Mouse (Mus musculus) heart, embryonic 10.5 days (tissue): Measurements from ENCODE around the gene Ahrr. TPM values are rescaled to one million over a fixed set of nuclear protein-coding genes. Genes with fewer than 3 reads are reported as not detected.

ENCODE experiments used
- DNase-seq: peaks from one replicate; pipeline ENCODE4 v3.0.0-alpha.2; 2017; ENCODE audit warnings: low spot score
- H3K27ac ChIP-seq: fragments of 300-500 bp; sonication (generic); 2 replicates; pipeline ENCODE4 v1.5.1; 2016; ENCODE audit warnings: mild to moderate bottlenecking
- H3K27me3 ChIP-seq: fragments of 300-500 bp; sonication (generic); 2 replicates; pipeline ENCODE4 v1.6.1; 2016; ENCODE audit warnings: mild to moderate bottlenecking; ENCODE audit not compliant: poor library complexity, insufficient read depth, severe bottlenecking
- H3K36me3 ChIP-seq: fragments of 300-500 bp; sonication (generic); 2 replicates; pipeline ENCODE4 v1.6.1; 2016; ENCODE audit warnings: mild to moderate bottlenecking, moderate library complexity
- H3K4me1 ChIP-seq: fragments of 300-500 bp; sonication (generic); 2 replicates; pipeline ENCODE4 v1.6.1; 2016; ENCODE audit warnings: mild to moderate bottlenecking
- H3K4me3 ChIP-seq: fragments of 300-500 bp; sonication (generic); 2 replicates; pipeline ENCODE4 v1.5.1; 2016; ENCODE audit warnings: mild to moderate bottlenecking, moderate library complexity
- H3K9me3 ChIP-seq: fragments of 300-500 bp; sonication (generic); 2 replicates; pipeline ENCODE4 v1.6.1; 2016; ENCODE audit warnings: mild to moderate bottlenecking, moderate library complexity
- WGBS: fragments of 180-500 bp; shearing (Covaris S2); methylation state at CpG from one replicate; pipeline ENCODE4 v1.1.7; 2016; 5-methylcytosine and 5-hydroxymethylcytosine counted together
- polyA plus RNA-seq: library from polyadenylated mRNA; unstranded; fragments of >200 nt; fragmentation: Nextera tagmentation; extraction: Ambion mirVana; gene quantifications from 2 replicates; pipeline ENCODE4 v1.2.1, GENCODE M21; 2016

Gene Ahrr
- polyA plus RNA-seq, 1 experiment from 2014 or later = 0.30 TPM

GRCm38 (mm10) chr13:74208317-74208985, 83.7 kb downstream of the Ahrr start, which contains the start of gene Exoc3:
Gene Exoc3 (minus strand): TSS chr13:74208732.
- under 1% methylated on average over 39 of the region's 39 CpGs for WGBS
- Histone ChIP-seq H3K4me3 (peak within 1 kb of the TSS; percentile 88), H3K4me1 (peaks cover 10% of the 10 kb centered on the region)

GRCm38 (mm10) chr13:74196451-74196850, 95.7 kb downstream of the Ahrr start:
- Histone ChIP-seq H3K4me1 (no peaks in the 10 kb centered on the region), H3K4me3 (no peak overlapping the region), H3K36me3 (peaks cover 50% of the 10 kb centered on the region), H3K27me3 (no peaks in the 10 kb centered on the region), H3K27ac (no peak overlapping the region), H3K9me3 (no peaks in the 10 kb centered on the region)
- DNase-seq = no peak
- WGBS = 75% methylated on average over 3 of the region's 3 CpGs

More at GRCm38 (mm10) chr13:74208317-74208985, 83.7 kb downstream of the Ahrr start, which contains the start of gene Exoc3:
- 0 out of 2 replicates have a peak, but pooled peaks cover 3% of the 10 kb centered on the region for H3K27me3 ChIP-seq
- H3K9me3 ChIP-seq = no peaks in the 10 kb centered on the region
- peak; percentile 94 for DNase-seq
- H3K27ac ChIP-seq = peak within 1 kb of the TSS; percentile 94
- peaks cover 19% of the 10 kb centered on the region for H3K36me3 ChIP-seq

- H3K4me3 ChIP-seq = no peak overlapping the region
- H3K36me3 ChIP-seq = peaks cover 62% of the 10 kb centered on the region
- no peaks in the 10 kb centered on the region for H3K4me1 ChIP-seq
- H3K27ac ChIP-seq = no peak overlapping the region
- no peaks in the 10 kb centered on the region for H3K27me3 ChIP-seq
- no peaks in the 10 kb centered on the region for H3K9me3 ChIP-seq
- 80% methylated on average over 6 of the region's 6 CpGs for WGBS
- DNase-seq = no peak
Measured at GRCm38 (mm10) chr13:74192613-74193012, 99.5 kb downstream of the Ahrr start.

- no peak overlapping the region for H3K4me3 ChIP-seq
- 91% methylated on average over 5 of the region's 5 CpGs for WGBS
- H3K27ac ChIP-seq = no peak overlapping the region
- no peak for DNase-seq
- H3K27me3 ChIP-seq = no peaks in the 10 kb centered on the region
- H3K4me1 ChIP-seq = no peaks in the 10 kb centered on the region
- no peaks in the 10 kb centered on the region for H3K9me3 ChIP-seq
- peaks cover 65% of the 10 kb centered on the region for H3K36me3 ChIP-seq
Measured at GRCm38 (mm10) chr13:74183011-74183695, 109.0 kb downstream of the Ahrr start.

- Histone ChIP-seq H3K27ac (no peak overlapping the region), H3K4me1 (peaks cover 5% of the 10 kb centered on the region; the same call in 1 of the 2 replicates), H3K9me3 (no peaks in the 10 kb centered on the region), H3K27me3 (no peaks in the 10 kb centered on the region), H3K36me3 (peaks cover 58% of the 10 kb centered on the region), H3K4me3 (no peak overlapping the region)
- DNase-seq = peak; percentile 57
- 95% methylated on average over 5 of the region's 5 CpGs for WGBS
Measured at GRCm38 (mm10) chr13:74172036-74172435, 120.1 kb downstream of the Ahrr start.

GRCm38 (mm10) chr13:74169446-74170164, 122.5 kb downstream of the Ahrr start:
- H3K9me3 ChIP-seq = no peaks in the 10 kb centered on the region
- peak; percentile 46 for DNase-seq
- WGBS = 83% methylated on average over 10 of the region's 10 CpGs
- H3K27me3 ChIP-seq = no peaks in the 10 kb centered on the region
- no peak overlapping the region for H3K27ac ChIP-seq
- peaks cover 44% of the 10 kb centered on the region for H3K36me3 ChIP-seq
- H3K4me1 ChIP-seq = peaks cover 14% of the 10 kb centered on the region
- H3K4me3 ChIP-seq = no peak overlapping the region

GRCm38 (mm10) chr13:74167492-74167891, 124.6 kb downstream of the Ahrr start:
- Histone ChIP-seq H3K27me3 (no peaks in the 10 kb centered on the region), H3K4me3 (peak overlapping the region; percentile 67; the same call in 1 of the 2 replicates), H3K36me3 (peaks cover 25% of the 10 kb centered on the region), H3K4me1 (peaks cover 14% of the 10 kb centered on the region), H3K27ac (no peak overlapping the region), H3K9me3 (no peaks in the 10 kb centered on the region)
- DNase-seq = no peak
- 75% methylated on average over 2 of the region's 2 CpGs for WGBS

GRCm38 (mm10) chr13:74167057-74167413, 125.1 kb downstream of the Ahrr start:
- Histone ChIP-seq H3K36me3 (peaks cover 21% of the 10 kb centered on the region), H3K4me1 (peaks cover 14% of the 10 kb centered on the region), H3K27ac (peak overlapping the region; percentile 84), H3K4me3 (peak overlapping the region; percentile 67), H3K9me3 (no peaks in the 10 kb centered on the region), H3K27me3 (no peaks in the 10 kb centered on the region)
- 13% methylated on average over 9 of the region's 9 CpGs for WGBS
- DNase-seq = no peak

- Histone ChIP-seq H3K4me3 (peak overlapping the region; percentile 67), H3K36me3 (peaks cover 16% of the 10 kb centered on the region), H3K4me1 (peaks cover 14% of the 10 kb centered on the region), H3K9me3 (no peaks in the 10 kb centered on the region), H3K27ac (peak overlapping the region; percentile 84), H3K27me3 (no peaks in the 10 kb centered on the region)
- peak; percentile 90 for DNase-seq
- 9% methylated on average over 19 of the region's 19 CpGs for WGBS
Measured at GRCm38 (mm10) chr13:74166348-74167056, 125.6 kb downstream of the Ahrr start.

Other genes with a start within 250 kb of the Ahrr start
- 16.0 and 16.4 TPM in 2 replicates for gene Cep72, start 230.0 kb downstream of the Ahrr start, polyA plus RNA-seq
- gene Slc9a3, start 170.9 kb downstream of the Ahrr start, polyA plus RNA-seq = 0.04 TPM in 1 of 2 replicates, not detected in the other
- 62.0 and 62.6 TPM in 2 replicates for gene Exoc3, start 83.6 kb downstream of the Ahrr start, polyA plus RNA-seq
- 106 and 126 TPM in 2 replicates for gene Pdcd6, start 25.2 kb upstream of the Ahrr start, polyA plus RNA-seq
- 345 and 502 TPM in 2 replicates for gene Sdha, start 57.9 kb upstream of the Ahrr start, polyA plus RNA-seq
- 50.0 and 50.2 TPM in 2 replicates for gene Ccdc127, start 58.0 kb upstream of the Ahrr start, polyA plus RNA-seq
- gene Lrrc14b, start 71.7 kb upstream of the Ahrr start, polyA plus RNA-seq = 0.09 and 0.62 TPM in 2 replicates
- gene Zfp72, start 98.5 kb upstream of the Ahrr start, polyA plus RNA-seq = 3.1 and 3.9 TPM in 2 replicates
- 70.1 and 76.2 TPM in 2 replicates for gene Ftl1-ps1, start 107.4 kb upstream of the Ahrr start, polyA plus RNA-seq
- 15.4 and 19.1 TPM in 2 replicates for gene Zfp825, start 201.7 kb upstream of the Ahrr start, polyA plus RNA-seq